Mouse (Mus musculus): ENCODE measurements around the gene Cnih3.

The Cnih3 gene

GRCm38 (mm10) chr1:181407281-181407680, 54.9 kb downstream of the Cnih3 start:
- no peak for DNase-seq

GRCm38 (mm10) chr1:181408086-181408975, 55.9 kb downstream of the Cnih3 start:
- no peak for DNase-seq

- no peak for DNase-seq
Measured at GRCm38 (mm10) chr1:181409693-181410092, 57.3 kb downstream of the Cnih3 start.

- DNase-seq = no peak
Measured at GRCm38 (mm10) chr1:181410647-181411254, 58.3 kb downstream of the Cnih3 start.

- DNase-seq = no peak
Measured at GRCm38 (mm10) chr1:181414985-181415384, 62.6 kb downstream of the Cnih3 start.

GRCm38 (mm10) chr1:181416841-181417240, 64.4 kb downstream of the Cnih3 start:
- DNase-seq = no peak

- no peak for DNase-seq
Measured at GRCm38 (mm10) chr1:181417937-181418523, 65.6 kb downstream of the Cnih3 start.

- DNase-seq = no peak
Measured at GRCm38 (mm10) chr1:181420080-181420536, 67.7 kb downstream of the Cnih3 start.

- DNase-seq = no peak
Measured at GRCm38 (mm10) chr1:181422796-181423195, 70.4 kb downstream of the Cnih3 start.

GRCm38 (mm10) chr1:181424922-181425321, 72.5 kb downstream of the Cnih3 start:
- no peak for DNase-seq

- no peak for DNase-seq
Measured at GRCm38 (mm10) chr1:181425388-181425787, 73.0 kb downstream of the Cnih3 start.

- DNase-seq = no peak
Measured at GRCm38 (mm10) chr1:181426406-181426805, 74.0 kb downstream of the Cnih3 start.

- peak; percentile 43 for DNase-seq
Measured at GRCm38 (mm10) chr1:181433263-181433662, 80.8 kb downstream of the Cnih3 start.

- no peak for DNase-seq
Measured at GRCm38 (mm10) chr1:181435414-181435813, 83.0 kb downstream of the Cnih3 start.

GRCm38 (mm10) chr1:181440982-181441603, 88.7 kb downstream of the Cnih3 start:
- no peak for DNase-seq

GRCm38 (mm10) chr1:181441654-181442241, 89.3 kb downstream of the Cnih3 start:
- DNase-seq = no peak

GRCm38 (mm10) chr1:181445041-181445440, 92.6 kb downstream of the Cnih3 start:
- no peak for DNase-seq

GRCm38 (mm10) chr1:181445630-181446257, 93.3 kb downstream of the Cnih3 start:
- no peak for DNase-seq

GRCm38 (mm10) chr1:181446591-181447114, 94.2 kb downstream of the Cnih3 start:
- no peak for DNase-seq

GRCm38 (mm10) chr1:181447576-181447975, 95.1 kb downstream of the Cnih3 start:
- no peak for DNase-seq

- peak; percentile 75 for DNase-seq
Measured at GRCm38 (mm10) chr1:181448041-181448440, 95.6 kb downstream of the Cnih3 start.

GRCm38 (mm10) chr1:181453106-181453505, 100.7 kb downstream of the Cnih3 start:
- no peak for DNase-seq
